Comparison of ENCODE assay signal across 29 mouse cellular contexts in genomic region chr19:45738521-45738920, GRCm38 (mm10). TPM values are rescaled to one million over a fixed set of nuclear protein-coding genes. Genes with fewer than 3 reads are reported as not detected.
"Had no signal": no experiment of that assay in that cellular context is flagged by ENCODE, and none has a peak within 500 bp of the region (broad histone marks: within the 10 kb centered on the region; RNA-seq: fewer than 3 reads in every experiment).

No protein-coding gene starts in this region.

- H3K4me2 ChIP-seq: heart, embryonic 11.5 days; heart, embryonic 13.5 days; heart, embryonic 15.5 days; hindbrain, embryonic 12.5 days; hindbrain, embryonic 14.5 days; kidney, embryonic 15.5 days; limb, embryonic 13.5 days; limb, embryonic 15.5 days; liver, embryonic 12.5 days had no signal

- H3K9ac ChIP-seq: heart, embryonic 13.5 days; heart, embryonic 15.5 days; hindbrain, embryonic 12.5 days; hindbrain, embryonic 14.5 days; kidney, embryonic 15.5 days; limb, embryonic 13.5 days; limb, embryonic 15.5 days; liver, embryonic 12.5 days had no signal

- H3K36me3 ChIP-seq: heart, embryonic 13.5 days; heart, embryonic 15.5 days; hindbrain, embryonic 12.5 days; kidney, embryonic 15.5 days; limb, embryonic 13.5 days; limb, embryonic 15.5 days; liver, embryonic 12.5 days had no signal

- H3K4me3 ChIP-seq: heart, adult 2 months; heart, embryonic 13.5 days; heart, embryonic 15.5 days; hindbrain, embryonic 12.5 days; kidney, embryonic 15.5 days; limb, embryonic 13.5 days; limb, embryonic 15.5 days; liver, embryonic 12.5 days had no signal

- H3K27ac ChIP-seq: heart, adult 2 months; heart, embryonic 13.5 days; heart, embryonic 15.5 days; hindbrain, embryonic 12.5 days; hindbrain, embryonic 14.5 days; hindbrain, postnatal 0 days; kidney, embryonic 15.5 days; kidney, postnatal 0 days; limb, embryonic 13.5 days; limb, embryonic 15.5 days; liver, embryonic 12.5 days had no signal

- DNase-seq: gastrocnemius, postnatal 14 days; gastrocnemius, postnatal 36 days; heart, adult 2 months; heart, postnatal 14 days; heart, postnatal 36 days; kidney, adult 11 months; kidney, adult 2 months; kidney, adult 9 months; kidney, postnatal 14 days; kidney, postnatal 36 days; layer of hippocampus, adult 9-11 months; layer of hippocampus, postnatal 36 days; left cerebral cortex, postnatal 4 days had no signal

- H3K9me3 ChIP-seq: heart, embryonic 13.5 days; heart, embryonic 15.5 days; hindbrain, embryonic 12.5 days; kidney, embryonic 15.5 days; limb, embryonic 13.5 days; limb, embryonic 15.5 days; liver, embryonic 12.5 days had no signal

- ATAC-seq: hindbrain, postnatal 0 days; intestine, embryonic 16.5 days; liver, embryonic 12.5 days had no signal

RNA-seq across cellular contexts. Expression of gene Fgf8, which starts 4.2 kb away (rescaled TPM):
- polyA plus RNA-seq: heart, adult 2 months; heart, postnatal 0 days; intestine, embryonic 14.5 days; kidney, adult 2 months; large intestine, adult 2 months; liver, adult 2 months; liver, embryonic 12.5 days had no signal
